Mouse (Mus musculus): ENCODE data around the gene Exoc4. TPM values are rescaled to one million over a fixed set of nuclear protein-coding genes. Genes with fewer than 3 reads are reported as not detected.
A peak's percentile ranks its signal among the peaks of the same experiment; 100 is the strongest.

Exoc4 gene
- polyA plus RNA-seq, 1 experiment from 2014 or later: 25.3 TPM

GRCm38 (mm10) chr6:33892142-33892541, 643.3 kb downstream of the Exoc4 start:
- no peaks in the 10 kb centered on the region for H3K27me3 ChIP-seq (replicated peaks; ENCODE audit: control insufficient read depth, insufficient read depth, low read length)
- no peaks in the 10 kb centered on the region for H3K9me3 ChIP-seq (ENCODE audit: control insufficient read depth, low read length)
- ATAC-seq (ENCODE audit: low read depth): no peak
- H3K9ac ChIP-seq (ENCODE audit: low read depth, low read length): no peak overlapping the region
- H3K4me1 ChIP-seq (ENCODE audit: control insufficient read depth, insufficient read depth, low read length): 0 out of 2 replicates have a peak, but pooled peaks cover 4% of the 10 kb centered on the region
- H3K36me3 ChIP-seq (ENCODE audit: control insufficient read depth, insufficient read depth, low read length): no peaks in the 10 kb centered on the region
- peak; percentile 13 for DNase-seq (ENCODE audit: low spot score)
- H3K4me2 ChIP-seq (ENCODE audit: low read depth, low read length): no peak overlapping the region
- no peak overlapping the region for H3K4me3 ChIP-seq (ENCODE audit: low read depth, low read length)
- H3K27ac ChIP-seq (replicated peaks; ENCODE audit: low read depth, low read length): no peak overlapping the region
- WGBS: 46% methylated on average over 2 of the region's 2 CpGs

- 88% methylated on average over 5 of the region's 5 CpGs for WGBS
- Histone ChIP-seq H3K4me2 (ENCODE audit: low read depth, low read length) (no peak overlapping the region), H3K9ac (ENCODE audit: low read depth, low read length) (no peak overlapping the region), H3K4me1 (ENCODE audit: control insufficient read depth, insufficient read depth, low read length) (no peaks in the 10 kb centered on the region), H3K4me3 (ENCODE audit: low read depth, low read length) (no peak overlapping the region), H3K36me3 (ENCODE audit: control insufficient read depth, insufficient read depth, low read length) (no peaks in the 10 kb centered on the region), H3K27me3 (replicated peaks; ENCODE audit: control insufficient read depth, insufficient read depth, low read length) (no peaks in the 10 kb centered on the region), H3K9me3 (ENCODE audit: control insufficient read depth, low read length) (no peaks in the 10 kb centered on the region), H3K27ac (replicated peaks; ENCODE audit: low read depth, low read length) (no peak overlapping the region)
- DNase-seq (ENCODE audit: low spot score) (no peak), ATAC-seq (ENCODE audit: low read depth) (no peak)
Observed at GRCm38 (mm10) chr6:33899973-33900372, 651.1 kb downstream of the Exoc4 start.

DNA sequence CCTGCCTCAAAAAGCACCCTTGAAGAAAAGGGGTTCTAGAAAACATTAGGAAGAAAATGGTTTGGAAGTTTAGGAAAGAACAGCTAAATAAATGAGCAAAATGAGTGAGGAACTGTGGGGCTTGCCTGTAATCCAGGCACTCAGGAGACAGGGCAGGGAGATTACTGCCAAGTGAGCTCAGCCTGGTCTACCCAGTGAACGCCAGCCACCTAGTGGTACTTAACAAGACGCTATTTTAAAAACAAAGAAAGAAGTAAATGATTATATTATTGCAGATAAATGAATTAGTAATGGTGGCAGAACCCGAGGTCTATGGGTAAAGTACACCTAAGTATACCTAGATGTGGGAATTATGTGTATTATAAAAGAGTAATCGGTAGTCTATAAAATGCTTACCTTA, 651.7 kb downstream of the Exoc4 start:
- DNase-seq (ENCODE audit: low spot score): no peak
- Histone ChIP-seq H3K27ac (replicated peaks; ENCODE audit: low read depth, low read length) (no peak overlapping the region), H3K27me3 (replicated peaks; ENCODE audit: control insufficient read depth, insufficient read depth, low read length) (no peaks in the 10 kb centered on the region), H3K4me2 (ENCODE audit: low read depth, low read length) (no peak overlapping the region), H3K4me3 (ENCODE audit: low read depth, low read length) (no peak overlapping the region), H3K4me1 (ENCODE audit: control insufficient read depth, insufficient read depth, low read length) (no peaks in the 10 kb centered on the region), H3K9ac (ENCODE audit: low read depth, low read length) (no peak overlapping the region), H3K9me3 (ENCODE audit: control insufficient read depth, low read length) (no peaks in the 10 kb centered on the region), H3K36me3 (ENCODE audit: control insufficient read depth, insufficient read depth, low read length) (no peaks in the 10 kb centered on the region)
- ATAC-seq (ENCODE audit: low read depth): no peak
- 72% methylated on average over 4 of the region's 4 CpGs for WGBS

GRCm38 (mm10) chr6:33905099-33905498, 656.2 kb downstream of the Exoc4 start:
- no peak overlapping the region for H3K27ac ChIP-seq (replicated peaks; ENCODE audit: low read depth, low read length)
- no peak overlapping the region for H3K9ac ChIP-seq (ENCODE audit: low read depth, low read length)
- H3K4me1 ChIP-seq (ENCODE audit: control insufficient read depth, insufficient read depth, low read length): no peaks in the 10 kb centered on the region
- ATAC-seq (ENCODE audit: low read depth): no peak
- no peak overlapping the region for H3K4me3 ChIP-seq (ENCODE audit: low read depth, low read length)
- H3K27me3 ChIP-seq (replicated peaks; ENCODE audit: control insufficient read depth, insufficient read depth, low read length): no peaks in the 10 kb centered on the region
- H3K9me3 ChIP-seq (ENCODE audit: control insufficient read depth, low read length): no peaks in the 10 kb centered on the region
- no peaks in the 10 kb centered on the region for H3K36me3 ChIP-seq (ENCODE audit: control insufficient read depth, insufficient read depth, low read length)
- no peak overlapping the region for H3K4me2 ChIP-seq (ENCODE audit: low read depth, low read length)
- no peak for DNase-seq (ENCODE audit: low spot score)
- 42% methylated on average over 1 of the region's 1 CpGs for WGBS

DNA sequence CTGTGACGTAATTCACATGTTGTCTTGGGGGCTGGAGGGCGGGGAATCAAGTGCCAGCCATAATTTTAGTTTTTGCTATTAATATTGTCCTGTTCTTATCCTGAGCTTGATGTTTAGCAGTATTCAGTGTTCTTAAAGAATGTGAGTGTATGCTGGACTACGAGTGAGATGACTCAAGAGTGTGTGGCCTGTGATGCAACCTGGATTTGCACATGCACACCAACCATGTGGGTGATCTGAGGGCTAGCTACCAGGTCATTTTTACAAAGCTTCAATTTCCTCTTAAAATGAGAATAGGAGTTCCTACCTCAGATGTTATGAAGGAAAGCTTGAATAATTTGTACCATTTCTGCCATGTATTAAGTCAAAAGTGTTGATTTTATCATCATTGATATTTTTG, 661.8 kb downstream of the Exoc4 start:
- H3K36me3 ChIP-seq (ENCODE audit: control insufficient read depth, insufficient read depth, low read length): no peaks in the 10 kb centered on the region
- no peaks in the 10 kb centered on the region for H3K27me3 ChIP-seq (replicated peaks; ENCODE audit: control insufficient read depth, insufficient read depth, low read length)
- no peaks in the 10 kb centered on the region for H3K9me3 ChIP-seq (ENCODE audit: control insufficient read depth, low read length)
- H3K27ac ChIP-seq (replicated peaks; ENCODE audit: low read depth, low read length): no peak overlapping the region
- no peak overlapping the region for H3K4me3 ChIP-seq (ENCODE audit: low read depth, low read length)
- H3K4me2 ChIP-seq (ENCODE audit: low read depth, low read length): no peak overlapping the region
- no peak overlapping the region for H3K9ac ChIP-seq (ENCODE audit: low read depth, low read length)
- ATAC-seq (ENCODE audit: low read depth): no peak
- 72% methylated on average over 3 of the region's 3 CpGs for WGBS
- H3K4me1 ChIP-seq (ENCODE audit: control insufficient read depth, insufficient read depth, low read length): no peaks in the 10 kb centered on the region
- DNase-seq (ENCODE audit: low spot score): no peak

DNA sequence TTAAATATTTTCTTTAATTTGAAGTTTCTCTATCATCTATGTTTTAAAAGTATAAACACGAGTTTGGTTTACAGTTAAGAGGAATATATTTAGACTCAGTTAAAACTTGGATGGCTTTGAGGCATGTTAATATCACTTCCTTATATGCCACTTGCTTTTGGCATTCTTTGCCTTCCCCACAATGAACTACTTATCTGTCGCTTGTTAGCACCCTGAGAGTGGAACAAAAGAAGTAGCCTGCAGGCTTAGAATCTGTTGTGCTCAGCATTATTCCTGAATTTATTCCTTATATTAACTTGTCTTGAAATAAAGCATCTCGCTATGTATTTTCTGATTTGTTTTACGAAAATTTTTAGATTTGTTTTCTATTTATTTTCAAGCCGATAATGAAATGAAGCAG, 664.2 kb downstream of the Exoc4 start:
- no peak overlapping the region for H3K4me3 ChIP-seq (ENCODE audit: low read depth, low read length)
- ATAC-seq (ENCODE audit: low read depth) (no peak), DNase-seq (ENCODE audit: low spot score) (no peak)
- no peak overlapping the region for H3K9ac ChIP-seq (ENCODE audit: low read depth, low read length)
- no peaks in the 10 kb centered on the region for H3K4me1 ChIP-seq (ENCODE audit: control insufficient read depth, insufficient read depth, low read length)
- no peak overlapping the region for H3K27ac ChIP-seq (replicated peaks; ENCODE audit: low read depth, low read length)
- H3K4me2 ChIP-seq (ENCODE audit: low read depth, low read length): no peak overlapping the region
- no peaks in the 10 kb centered on the region for H3K27me3 ChIP-seq (replicated peaks; ENCODE audit: control insufficient read depth, insufficient read depth, low read length)
- no peaks in the 10 kb centered on the region for H3K9me3 ChIP-seq (ENCODE audit: control insufficient read depth, low read length)
- 74% methylated on average over 5 of the region's 5 CpGs for WGBS
- no peaks in the 10 kb centered on the region for H3K36me3 ChIP-seq (ENCODE audit: control insufficient read depth, insufficient read depth, low read length)

- H3K9ac ChIP-seq (ENCODE audit: low read depth, low read length): no peak overlapping the region
- DNase-seq (ENCODE audit: low spot score) (no peak), ATAC-seq (ENCODE audit: low read depth) (no peak)
- no peak overlapping the region for H3K4me3 ChIP-seq (ENCODE audit: low read depth, low read length)
- no peak overlapping the region for H3K4me2 ChIP-seq (ENCODE audit: low read depth, low read length)
- WGBS: 75% methylated on average over 8 of the region's 8 CpGs
- H3K36me3 ChIP-seq (ENCODE audit: control insufficient read depth, insufficient read depth, low read length): no peaks in the 10 kb centered on the region
- no peaks in the 10 kb centered on the region for H3K27me3 ChIP-seq (replicated peaks; ENCODE audit: control insufficient read depth, insufficient read depth, low read length)
- no peaks in the 10 kb centered on the region for H3K4me1 ChIP-seq (ENCODE audit: control insufficient read depth, insufficient read depth, low read length)
- no peaks in the 10 kb centered on the region for H3K9me3 ChIP-seq (ENCODE audit: control insufficient read depth, low read length)
- H3K27ac ChIP-seq (replicated peaks; ENCODE audit: low read depth, low read length): no peak overlapping the region
Observed at GRCm38 (mm10) chr6:33913486-33913885, 664.6 kb downstream of the Exoc4 start.

GRCm38 (mm10) chr6:33913964-33914363, 665.1 kb downstream of the Exoc4 start:
- Histone ChIP-seq H3K4me2 (ENCODE audit: low read depth, low read length) (no peak overlapping the region), H3K27me3 (replicated peaks; ENCODE audit: control insufficient read depth, insufficient read depth, low read length) (no peaks in the 10 kb centered on the region), H3K4me1 (ENCODE audit: control insufficient read depth, insufficient read depth, low read length) (no peaks in the 10 kb centered on the region), H3K9ac (ENCODE audit: low read depth, low read length) (no peak overlapping the region), H3K4me3 (ENCODE audit: low read depth, low read length) (no peak overlapping the region), H3K36me3 (ENCODE audit: control insufficient read depth, insufficient read depth, low read length) (no peaks in the 10 kb centered on the region), H3K27ac (replicated peaks; ENCODE audit: low read depth, low read length) (no peak overlapping the region), H3K9me3 (ENCODE audit: control insufficient read depth, low read length) (no peaks in the 10 kb centered on the region)
- 87% methylated on average over 4 of the region's 4 CpGs for WGBS
- ATAC-seq (ENCODE audit: low read depth) (no peak), DNase-seq (ENCODE audit: low spot score) (no peak)

GRCm38 (mm10) chr6:33923571-33923970, 674.7 kb downstream of the Exoc4 start:
- H3K27me3 ChIP-seq (replicated peaks; ENCODE audit: control insufficient read depth, insufficient read depth, low read length): no peaks in the 10 kb centered on the region
- no peak for DNase-seq (ENCODE audit: low spot score)
- 0 out of 2 replicates have a peak, but pooled peaks cover 8% of the 10 kb centered on the region for H3K36me3 ChIP-seq (ENCODE audit: control insufficient read depth, insufficient read depth, low read length)
- no peak overlapping the region for H3K4me2 ChIP-seq (ENCODE audit: low read depth, low read length)
- ATAC-seq (ENCODE audit: low read depth): no peak
- no peak overlapping the region for H3K4me3 ChIP-seq (ENCODE audit: low read depth, low read length)
- no peak overlapping the region for H3K27ac ChIP-seq (replicated peaks; ENCODE audit: low read depth, low read length)
- H3K9ac ChIP-seq (ENCODE audit: low read depth, low read length): no peak overlapping the region
- no peaks in the 10 kb centered on the region for H3K9me3 ChIP-seq (ENCODE audit: control insufficient read depth, low read length)
- no peaks in the 10 kb centered on the region for H3K4me1 ChIP-seq (ENCODE audit: control insufficient read depth, insufficient read depth, low read length)
- WGBS: 75% methylated on average over 2 of the region's 2 CpGs
